Mouse (Mus musculus) neural tube, embryonic 14.5 days (tissue): Measurements from ENCODE around the gene Lmo2. TPM values are rescaled to one million over a fixed set of nuclear protein-coding genes. Genes with fewer than 3 reads are reported as not detected.

Experiments used
- polyA plus RNA-seq: library from polyadenylated mRNA; unstranded; fragments of >200 nt; fragmentation: Nextera tagmentation; extraction: Ambion mirVana; gene quantifications from 2 replicates; pipeline ENCODE4 v1.2.1, GENCODE M21; 2014

Lmo2 gene
- polyA plus RNA-seq, 1 experiment from 2014 or later, result 68.0 TPM

Other genes starting within 250 kb of the Lmo2 start
- 21.9 and 22.7 TPM in 2 replicates for gene Nat10, start 196.7 kb upstream of the Lmo2 start, polyA plus RNA-seq
- gene Caprin1, start 160.3 kb upstream of the Lmo2 start, polyA plus RNA-seq, result 397 and 480 TPM in 2 replicates
- 74.0 and 82.5 TPM in 2 replicates for gene Fbxo3, start 69.7 kb downstream of the Lmo2 start, polyA plus RNA-seq
- 2.2 and 3.3 TPM in 2 replicates for gene 4931422A03Rik, start 70.4 kb downstream of the Lmo2 start, polyA plus RNA-seq
- not detected in 2 replicates for gene Gm10912, start 107.8 kb downstream of the Lmo2 start, polyA plus RNA-seq
- not detected in 2 replicates for gene Gm10799, start 110.6 kb downstream of the Lmo2 start, polyA plus RNA-seq
- gene Cd59b, start 111.9 kb downstream of the Lmo2 start, polyA plus RNA-seq, result 2.0 and 2.5 TPM in 2 replicates
- gene Cd59a, start 137.8 kb downstream of the Lmo2 start, polyA plus RNA-seq, result 14.9 and 19.1 TPM in 2 replicates
- gene A930018P22Rik, start 164.8 kb downstream of the Lmo2 start, polyA plus RNA-seq, result not detected in 2 replicates